Mouse (Mus musculus) forebrain, postnatal 0 days (tissue): ENCODE measurements around the gene Pde4d. TPM values are rescaled to one million over a fixed set of nuclear protein-coding genes. Genes with fewer than 3 reads are reported as not detected.

Source experiments
- ATAC-seq: fragments of 200-750 bp; cut with Nextera tagmentation; 2 replicates; pipeline ENCODE4 v1.8.0; 2017; ENCODE audit warnings: mild to moderate bottlenecking, moderate library complexity
- DNase-seq: peaks from one replicate; pipeline ENCODE4 v3.0.0-alpha.2; 2015
- H3K27ac ChIP-seq: fragments of 300-500 bp; sonication (generic); 2 replicates; pipeline ENCODE4 v1.5.1; 2014; ENCODE audit warnings: low read depth, mild to moderate bottlenecking, antibody characterized with exemption, low read length, moderate library complexity, mixed read lengths
- H3K27me3 ChIP-seq: fragments of 300-500 bp; sonication (generic); 2 replicates; pipeline ENCODE4 v1.6.1; 2014; ENCODE audit warnings: mild to moderate bottlenecking, low read length, mixed read lengths; ENCODE audit not compliant: insufficient read depth
- H3K36me3 ChIP-seq: fragments of 300-500 bp; sonication (generic); 2 replicates; pipeline ENCODE4 v1.6.1; 2014; ENCODE audit warnings: mild to moderate bottlenecking, moderate library complexity; ENCODE audit not compliant: insufficient read depth
- H3K4me1 ChIP-seq: fragments of 300-500 bp; sonication (generic); 2 replicates; pipeline ENCODE4 v1.6.1; 2014; ENCODE audit warnings: antibody characterized with exemption; ENCODE audit not compliant: insufficient read depth
- H3K4me2 ChIP-seq: fragments of 300-500 bp; sonication (generic); 2 replicates; pipeline ENCODE4 v1.6.1; 2014; ENCODE audit warnings: low read depth, mild to moderate bottlenecking, moderate library complexity
- H3K4me3 ChIP-seq: fragments of 300-500 bp; sonication (generic); 2 replicates; pipeline ENCODE4 v1.5.1; 2014; ENCODE audit warnings: low read depth, low read length, mixed read lengths
- H3K9ac ChIP-seq: fragments of 300-500 bp; sonication (generic); 2 replicates; pipeline ENCODE4 v1.6.1; 2014; ENCODE audit warnings: mild to moderate bottlenecking
- H3K9me3 ChIP-seq: fragments of 300-500 bp; sonication (generic); 2 replicates; pipeline ENCODE4 v1.6.1; 2016; ENCODE audit warnings: low read length
- CTCF ChIP-seq: sonication (generic); IDR thresholded peaks from 2 replicates; pipeline ENCODE4 v1.5.1; 2016; ENCODE audit warnings: antibody characterized with exemption, control low read depth, low read depth
- WGBS: fragments of 180-500 bp; shearing (Covaris S2); extraction: QIAGEN DNeasy Blood & Tissue Kit; methylation state at CpG from one replicate; pipeline ENCODE4 v1.1.7; 2014; 5-methylcytosine and 5-hydroxymethylcytosine counted together
- polyA plus RNA-seq: library from polyadenylated mRNA; unstranded; fragments of >200 nt; fragmentation: Nextera tagmentation; extraction: Ambion mirVana; gene quantifications from 2 replicates; pipeline ENCODE4 v1.2.1, GENCODE M21; 2015
- total RNA-seq: library from RNA; depleted of rRNA; stranded (reverse); fragments of >200 nt; gene quantifications from 2 replicates; pipeline ENCODE4 v1.2.3, GENCODE M21; 2014

Gene Pde4d
- total and polyA plus RNA-seq, 2 experiments from 2014 or later: 13.2 to 78.8 TPM

GRCm38 (mm10) chr13:108952911-108953310, 503.2 kb downstream of the Pde4d start:
- 100% methylated on average over 1 of the region's 1 CpGs for WGBS
- no peak overlapping the region for H3K4me3 ChIP-seq
- H3K27me3 ChIP-seq: no peaks in the 10 kb centered on the region
- no peak overlapping the region for H3K4me2 ChIP-seq
- no peak for DNase-seq
- H3K4me1 ChIP-seq: no peaks in the 10 kb centered on the region
- ATAC-seq: no peak
- no peak for TF ChIP-seq CTCF
- H3K36me3 ChIP-seq: no peaks in the 10 kb centered on the region
- no peak overlapping the region for H3K9ac ChIP-seq
- no peaks in the 10 kb centered on the region for H3K9me3 ChIP-seq
- H3K27ac ChIP-seq: no peak overlapping the region

- Histone ChIP-seq H3K4me2 (no peak overlapping the region), H3K9me3 (no peaks in the 10 kb centered on the region), H3K27ac (no peak overlapping the region), H3K27me3 (no peaks in the 10 kb centered on the region), H3K4me1 (no peaks in the 10 kb centered on the region), H3K9ac (no peak overlapping the region), H3K36me3 (no peaks in the 10 kb centered on the region), H3K4me3 (no peak overlapping the region)
- no peak for ATAC-seq
- DNase-seq: no peak
- no peak for TF ChIP-seq CTCF
- 83% methylated on average over 4 of the region's 4 CpGs for whole genome bisulfite sequencing
Measured at GRCm38 (mm10) chr13:108956059-108956458, 506.3 kb downstream of the Pde4d start.

GRCm38 (mm10) chr13:108964056-108964455, 514.3 kb downstream of the Pde4d start:
- DNase-seq: no peak
- no peaks in the 10 kb centered on the region for H3K27me3 ChIP-seq
- H3K9ac ChIP-seq: no peak overlapping the region
- WGBS: 88% methylated on average over 2 of the region's 2 CpGs
- no peak overlapping the region for H3K27ac ChIP-seq
- H3K4me3 ChIP-seq: no peak overlapping the region
- no peak for TF ChIP-seq CTCF
- no peaks in the 10 kb centered on the region for H3K9me3 ChIP-seq
- ATAC-seq: no peak
- no peaks in the 10 kb centered on the region for H3K4me1 ChIP-seq
- no peaks in the 10 kb centered on the region for H3K36me3 ChIP-seq
- no peak overlapping the region for H3K4me2 ChIP-seq

GRCm38 (mm10) chr13:108981144-108981543, 531.4 kb downstream of the Pde4d start:
- no peak for ATAC-seq
- no peak overlapping the region for H3K4me3 ChIP-seq
- H3K9me3 ChIP-seq: no peaks in the 10 kb centered on the region
- 97% methylated on average over 1 of the region's 1 CpGs for WGBS
- no peaks in the 10 kb centered on the region for H3K36me3 ChIP-seq
- TF ChIP-seq CTCF: no peak
- no peak overlapping the region for H3K27ac ChIP-seq
- no peaks in the 10 kb centered on the region for H3K27me3 ChIP-seq
- no peak overlapping the region for H3K4me2 ChIP-seq
- H3K4me1 ChIP-seq: no peaks in the 10 kb centered on the region
- DNase-seq: no peak
- H3K9ac ChIP-seq: no peak overlapping the region

- Histone ChIP-seq H3K27ac (no peak overlapping the region), H3K27me3 (no peaks in the 10 kb centered on the region), H3K9me3 (no peaks in the 10 kb centered on the region), H3K4me2 (no peak overlapping the region), H3K9ac (no peak overlapping the region), H3K36me3 (no peaks in the 10 kb centered on the region), H3K4me3 (no peak overlapping the region), H3K4me1 (no peaks in the 10 kb centered on the region)
- DNase-seq: no peak
- TF ChIP-seq CTCF: no peak
- no peak for ATAC-seq
- WGBS: 19% methylated on average over 2 of the region's 2 CpGs
Measured at GRCm38 (mm10) chr13:108998739-108999138, 549.0 kb downstream of the Pde4d start.

GRCm38 (mm10) chr13:109024703-109025102, 575.0 kb downstream of the Pde4d start:
- WGBS: 15% methylated on average over 1 of the region's 1 CpGs
- H3K27ac ChIP-seq: no peak overlapping the region
- ATAC-seq: no peak; the same call in 1 of the 2 replicates
- H3K4me3 ChIP-seq: no peak overlapping the region
- no peak overlapping the region for H3K4me2 ChIP-seq
- H3K9me3 ChIP-seq: no peaks in the 10 kb centered on the region
- no peaks in the 10 kb centered on the region for H3K27me3 ChIP-seq
- peak; percentile 24 for DNase-seq
- H3K9ac ChIP-seq: no peak overlapping the region
- no peaks in the 10 kb centered on the region for H3K4me1 ChIP-seq
- no peak for TF ChIP-seq CTCF
- H3K36me3 ChIP-seq: no peaks in the 10 kb centered on the region

GRCm38 (mm10) chr13:109047126-109047525, 597.4 kb downstream of the Pde4d start:
- no peaks in the 10 kb centered on the region for H3K36me3 ChIP-seq
- WGBS: 32% methylated on average over 7 of the region's 7 CpGs
- 0 out of 2 replicates have a peak overlapping the region, but pooled peaks have one; percentile 13 for H3K4me2 ChIP-seq
- TF ChIP-seq CTCF: no peak
- no peak; the same call in 1 of the 2 replicates for ATAC-seq
- no peaks in the 10 kb centered on the region for H3K9me3 ChIP-seq
- H3K4me1 ChIP-seq: no peaks in the 10 kb centered on the region
- peak; percentile 38 for DNase-seq
- H3K4me3 ChIP-seq: no peak overlapping the region
- no peak overlapping the region for H3K9ac ChIP-seq
- no peak overlapping the region for H3K27ac ChIP-seq
- H3K27me3 ChIP-seq: no peaks in the 10 kb centered on the region

GRCm38 (mm10) chr13:109052805-109053204, 603.1 kb downstream of the Pde4d start:
- WGBS: 35% methylated on average over 2 of the region's 2 CpGs
- TF ChIP-seq CTCF: no peak
- peaks cover 6% of the 10 kb centered on the region; the same call in 1 of the 2 replicates for H3K4me1 ChIP-seq
- peak overlapping the region; percentile 67 for H3K27ac ChIP-seq
- peak overlapping the region; percentile 33 for H3K9ac ChIP-seq
- DNase-seq: no peak
- peak overlapping the region; percentile 24; the same call in 1 of the 2 replicates for H3K4me3 ChIP-seq
- no peak for ATAC-seq
- peak overlapping the region; percentile 39 for H3K4me2 ChIP-seq
- H3K27me3 ChIP-seq: no peaks in the 10 kb centered on the region
- no peaks in the 10 kb centered on the region for H3K36me3 ChIP-seq
- H3K9me3 ChIP-seq: no peaks in the 10 kb centered on the region
